Mouse (Mus musculus) kidney, adult 2 months (tissue): ENCODE results near the gene Decr2.

ENCODE experiments used
- CTCF ChIP-seq: fragments of 200-500 bp; conservative IDR thresholded peaks from 2 replicates; pipeline ENCODE4 v1.5.1; 2011; ENCODE audit warnings: low read depth, mild to moderate bottlenecking, control low read depth, low read length, moderate library complexity, mixed read lengths; ENCODE audit not compliant: insufficient read depth, insufficient read length
- POLR2A ChIP-seq: fragments of 200-500 bp; IDR thresholded peaks from one replicate; pipeline ENCODE4 v1.6.1; 2011; ENCODE audit warnings: low read depth, low read length, control low read depth

- no peak for TF ChIP-seq CTCF
- TF ChIP-seq POLR2A, result no peak
These were observed 20.9 kb upstream of the Decr2 start for GRCm38 (mm10) chr17:26111024-26111423.
